Mouse (Mus musculus): ENCODE results near the gene Fam221a. TPM values are rescaled to one million over a fixed set of nuclear protein-coding genes. Genes with fewer than 3 reads are reported as not detected.
A peak's percentile ranks its signal among the peaks of the same experiment; 100 is the strongest.

Fam221a gene
- polyA plus RNA-seq, 1 experiment from 2014 or later: 4.5 TPM

GRCm38 (mm10) chr6:49339145-49339544 is 28.4 kb upstream of the Fam221a start:
- no peaks in the 10 kb centered on the region for H3K36me3 ChIP-seq
- H3K27ac ChIP-seq (replicated peaks): no peak overlapping the region
- H3K27me3 ChIP-seq: no peaks in the 10 kb centered on the region
- no peak overlapping the region for H3K4me3 ChIP-seq
- no peaks in the 10 kb centered on the region for H3K4me1 ChIP-seq
- no peaks in the 10 kb centered on the region for H3K9me3 ChIP-seq
- H3K9ac ChIP-seq (replicated peaks): no peak overlapping the region
- 41% methylated on average over 6 of the region's 6 CpGs for WGBS
- H3K4me2 ChIP-seq (replicated peaks): no peak overlapping the region
- no peak for ATAC-seq (replicated peaks)

DNA sequence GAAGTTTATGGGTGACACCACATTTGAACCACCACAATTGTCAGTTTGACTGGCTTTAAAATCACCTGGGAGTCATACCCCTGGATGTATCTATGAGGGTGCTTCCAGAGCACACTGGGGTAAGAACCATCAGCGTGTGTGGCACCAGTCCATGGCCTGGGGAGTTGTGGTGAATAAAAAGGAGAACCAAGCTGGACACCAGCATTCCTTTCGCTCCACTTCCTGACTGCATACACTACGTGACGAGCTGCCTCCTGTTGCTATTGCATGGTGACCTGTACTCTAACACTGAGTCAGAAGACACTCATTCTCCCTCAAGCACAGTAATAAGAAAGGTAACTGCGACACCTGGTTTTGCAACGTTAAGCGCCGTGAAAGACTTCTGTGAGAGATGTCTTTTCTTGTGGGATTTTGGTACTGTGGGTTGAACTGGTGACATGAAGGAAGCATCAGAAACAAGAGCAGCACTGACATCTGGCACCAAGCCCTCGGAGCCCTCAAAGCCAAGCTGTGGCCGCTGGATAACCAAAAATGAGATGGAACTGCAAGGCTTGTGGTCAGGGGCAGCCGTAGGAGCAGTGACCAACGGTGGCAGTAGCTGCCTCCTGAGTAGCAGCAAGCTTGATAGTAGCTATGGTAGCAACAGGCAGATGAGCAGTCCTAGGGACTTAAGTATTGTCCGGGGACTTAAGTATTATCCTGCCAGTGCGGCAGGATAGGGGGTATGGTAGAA is 23.6 kb upstream of the Fam221a start:
- Histone ChIP-seq H3K27ac (replicated peaks) (no peak overlapping the region), H3K4me1 (no peaks in the 10 kb centered on the region), H3K4me3 (no peak overlapping the region), H3K27me3 (no peaks in the 10 kb centered on the region), H3K9me3 (no peaks in the 10 kb centered on the region), H3K9ac (replicated peaks) (no peak overlapping the region), H3K36me3 (no peaks in the 10 kb centered on the region), H3K4me2 (replicated peaks) (no peak overlapping the region)
- WGBS: 83% methylated on average over 14 of the region's 14 CpGs
- ATAC-seq (replicated peaks): no peak

- Histone ChIP-seq H3K27me3 (no peaks in the 10 kb centered on the region), H3K4me1 (no peaks in the 10 kb centered on the region), H3K9ac (replicated peaks) (no peak overlapping the region), H3K4me2 (replicated peaks) (no peak overlapping the region), H3K27ac (replicated peaks) (no peak overlapping the region), H3K36me3 (no peaks in the 10 kb centered on the region), H3K9me3 (no peaks in the 10 kb centered on the region), H3K4me3 (no peak overlapping the region)
- WGBS: 93% methylated on average over 7 of the region's 7 CpGs
- no peak for ATAC-seq (replicated peaks)
Observed at GRCm38 (mm10) chr6:49349826-49350225, 17.7 kb upstream of the Fam221a start.

- Histone ChIP-seq H3K4me1 (no peaks in the 10 kb centered on the region), H3K4me2 (replicated peaks) (no peak overlapping the region), H3K9ac (replicated peaks) (no peak overlapping the region), H3K4me3 (no peak overlapping the region), H3K27me3 (no peaks in the 10 kb centered on the region), H3K9me3 (no peaks in the 10 kb centered on the region), H3K27ac (replicated peaks) (no peak overlapping the region), H3K36me3 (no peaks in the 10 kb centered on the region)
- 90% methylated on average over 3 of the region's 3 CpGs for WGBS
- no peak for ATAC-seq (replicated peaks)
Observed at GRCm38 (mm10) chr6:49354613-49355012, 12.9 kb upstream of the Fam221a start.

- Histone ChIP-seq H3K27ac (replicated peaks) (no peak overlapping the region), H3K36me3 (no peaks in the 10 kb centered on the region), H3K4me3 (no peak overlapping the region), H3K4me2 (replicated peaks) (no peak overlapping the region), H3K4me1 (no peaks in the 10 kb centered on the region), H3K9me3 (no peaks in the 10 kb centered on the region), H3K27me3 (no peaks in the 10 kb centered on the region), H3K9ac (replicated peaks) (no peak overlapping the region)
- no peak for ATAC-seq (replicated peaks)
- 65% methylated on average over 4 of the region's 4 CpGs for WGBS
Observed at GRCm38 (mm10) chr6:49355171-49355570, 12.4 kb upstream of the Fam221a start.

GRCm38 (mm10) chr6:49360420-49360819 is 7.1 kb upstream of the Fam221a start:
- no peak overlapping the region for H3K4me3 ChIP-seq

GRCm38 (mm10) chr6:49368212-49368611 is 673 bp downstream of the Fam221a start:
- H3K4me3 ChIP-seq: peak overlapping the region; percentile 56
- H3K9me3 ChIP-seq: no peaks in the 10 kb centered on the region
- peak overlapping the region; percentile 62 for H3K9ac ChIP-seq (replicated peaks)
- WGBS: 35% methylated on average over 3 of the region's 3 CpGs
- peaks cover 9% of the 10 kb centered on the region for H3K4me1 ChIP-seq
- no peak for ATAC-seq (replicated peaks)
- H3K27ac ChIP-seq (replicated peaks): no peak overlapping the region
- H3K27me3 ChIP-seq: no peaks in the 10 kb centered on the region
- H3K36me3 ChIP-seq: no peaks in the 10 kb centered on the region
- peak overlapping the region; percentile 87 for H3K4me2 ChIP-seq (replicated peaks)

More at GRCm38 (mm10) chr6:49360420-49360819, 7.1 kb upstream of the Fam221a start:
- Histone ChIP-seq H3K9ac (replicated peaks) (no peak overlapping the region), H3K27ac (replicated peaks) (no peak overlapping the region), H3K9me3 (no peaks in the 10 kb centered on the region), H3K36me3 (no peaks in the 10 kb centered on the region), H3K4me2 (replicated peaks) (no peak overlapping the region), H3K4me1 (no peaks in the 10 kb centered on the region), H3K27me3 (no peaks in the 10 kb centered on the region)
- no peak for ATAC-seq (replicated peaks)

- Histone ChIP-seq H3K36me3 (no peaks in the 10 kb centered on the region), H3K9me3 (no peaks in the 10 kb centered on the region), H3K9ac (replicated peaks) (no peak overlapping the region), H3K4me1 (peaks cover 9% of the 10 kb centered on the region), H3K4me3 (no peak overlapping the region), H3K4me2 (replicated peaks) (no peak overlapping the region), H3K27ac (replicated peaks) (no peak overlapping the region), H3K27me3 (no peaks in the 10 kb centered on the region)
- no peak for ATAC-seq (replicated peaks)
- 86% methylated on average over 4 of the region's 4 CpGs for WGBS
Observed at GRCm38 (mm10) chr6:49372705-49373104, 5.2 kb downstream of the Fam221a start.

- no peak overlapping the region for H3K4me3 ChIP-seq
- ATAC-seq (replicated peaks): no peak
- WGBS: 69% methylated on average over 2 of the region's 2 CpGs
- no peaks in the 10 kb centered on the region for H3K27me3 ChIP-seq
- H3K27ac ChIP-seq (replicated peaks): no peak overlapping the region
- H3K9ac ChIP-seq (replicated peaks): no peak overlapping the region
- no peak overlapping the region for H3K4me2 ChIP-seq (replicated peaks)
- no peaks in the 10 kb centered on the region for H3K9me3 ChIP-seq
- H3K36me3 ChIP-seq: no peaks in the 10 kb centered on the region
- no peaks in the 10 kb centered on the region for H3K4me1 ChIP-seq
Observed at GRCm38 (mm10) chr6:49373943-49374342, 6.4 kb downstream of the Fam221a start.

DNA sequence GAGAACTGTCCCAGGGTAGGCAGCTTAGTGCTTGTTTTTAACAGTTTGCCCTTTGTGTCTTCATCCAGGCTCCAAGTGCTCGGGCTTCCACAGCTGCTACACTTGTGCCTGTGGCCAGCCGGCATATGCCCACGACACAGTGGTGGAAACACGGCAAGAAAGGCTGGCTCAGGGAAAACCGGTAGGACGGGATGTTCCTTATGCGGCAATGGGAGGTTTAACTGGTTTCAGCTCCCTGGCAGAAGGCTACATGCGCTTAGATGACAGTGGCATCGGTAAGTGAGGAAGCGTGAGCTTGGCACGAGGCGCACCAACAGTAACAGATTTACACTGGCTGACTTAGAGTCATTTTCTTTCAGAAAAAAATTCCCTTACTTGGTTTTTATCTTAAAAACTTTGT is 10.8 kb downstream of the Fam221a start:
- Histone ChIP-seq H3K27me3 (no peaks in the 10 kb centered on the region), H3K4me2 (replicated peaks) (no peak overlapping the region), H3K27ac (replicated peaks) (no peak overlapping the region), H3K9me3 (no peaks in the 10 kb centered on the region), H3K4me1 (no peaks in the 10 kb centered on the region), H3K9ac (replicated peaks) (no peak overlapping the region), H3K36me3 (no peaks in the 10 kb centered on the region), H3K4me3 (no peak overlapping the region)
- 65% methylated on average over 12 of the region's 12 CpGs for WGBS
- no peak for ATAC-seq (replicated peaks)

- H3K27me3 ChIP-seq: no peaks in the 10 kb centered on the region
- no peaks in the 10 kb centered on the region for H3K9me3 ChIP-seq
- no peaks in the 10 kb centered on the region for H3K36me3 ChIP-seq
- 82% methylated on average over 1 of the region's 1 CpGs for WGBS
- H3K4me1 ChIP-seq: no peaks in the 10 kb centered on the region
- no peak overlapping the region for H3K4me3 ChIP-seq
- H3K27ac ChIP-seq (replicated peaks): no peak overlapping the region
- H3K9ac ChIP-seq (replicated peaks): no peak overlapping the region
- no peak overlapping the region for H3K4me2 ChIP-seq (replicated peaks)
- ATAC-seq (replicated peaks): no peak
Observed at GRCm38 (mm10) chr6:49394276-49394675, 26.7 kb downstream of the Fam221a start.

DNA sequence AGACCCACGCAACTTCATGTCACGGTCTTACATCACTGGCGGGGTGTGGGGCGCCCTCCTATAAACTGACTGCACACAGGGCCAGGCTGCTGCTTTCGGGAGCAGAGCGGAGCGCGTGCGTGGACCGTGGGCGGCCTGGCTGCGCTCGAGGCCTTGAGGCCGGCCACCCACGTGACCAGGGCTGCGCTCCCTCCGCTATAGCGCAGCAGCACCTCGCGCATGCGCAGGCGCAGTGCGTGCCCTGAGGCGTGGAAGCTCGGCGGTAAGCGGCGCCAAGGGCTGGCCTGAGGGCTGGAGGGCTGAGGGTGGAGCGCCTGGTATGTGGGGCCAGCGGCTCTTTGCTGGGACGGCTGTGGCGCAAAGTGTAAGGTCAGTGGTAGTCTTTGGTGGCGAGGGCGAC is 27.8 kb downstream of the Fam221a start, which contains the start of gene Stk31:
Gene Stk31 (plus strand): TSS at position 289 of the 400 bp plus-strand sequence.
- ATAC-seq (replicated peaks): no peak
- Histone ChIP-seq H3K27me3 (no peaks in the 10 kb centered on the region), H3K27ac (replicated peaks) (no peak within 1 kb of the TSS), H3K9me3 (no peaks in the 10 kb centered on the region), H3K4me3 (no peak within 1 kb of the TSS), H3K36me3 (no peaks in the 10 kb centered on the region), H3K4me1 (no peaks in the 10 kb centered on the region), H3K4me2 (replicated peaks) (no peak within 1 kb of the TSS), H3K9ac (replicated peaks) (no peak within 1 kb of the TSS)
- 92% methylated on average over 34 of the region's 34 CpGs for WGBS

DNA sequence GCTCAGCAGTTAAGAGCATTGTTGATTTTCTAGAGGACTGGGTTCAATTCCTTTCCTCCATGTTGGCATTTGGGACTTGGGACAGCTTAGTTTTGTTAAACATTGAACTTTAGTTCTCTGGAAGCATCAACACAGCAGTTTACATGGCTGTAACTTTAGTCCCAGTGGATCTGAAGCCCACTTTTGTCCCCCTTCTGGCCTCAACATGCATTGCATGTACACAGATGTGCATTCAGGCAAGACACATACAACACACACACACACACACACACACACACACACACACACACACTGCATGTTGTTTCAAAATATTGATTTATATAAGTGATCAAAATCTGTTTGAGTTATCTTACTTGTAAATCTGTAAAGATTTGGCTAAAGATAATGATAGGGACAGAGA is 29.9 kb downstream of the Fam221a start:
- Histone ChIP-seq H3K4me2 (replicated peaks) (no peak overlapping the region), H3K4me1 (no peaks in the 10 kb centered on the region), H3K27ac (replicated peaks) (no peak overlapping the region), H3K9me3 (no peaks in the 10 kb centered on the region), H3K4me3 (no peak overlapping the region), H3K9ac (replicated peaks) (no peak overlapping the region), H3K36me3 (no peaks in the 10 kb centered on the region), H3K27me3 (no peaks in the 10 kb centered on the region)
- no peak for ATAC-seq (replicated peaks)

All from forebrain, embryonic 15.5 days (tissue).